Mouse (Mus musculus) kidney, adult 11 months (tissue): ENCODE measurements around the gene Lrrc56.

ENCODE experiments used
- DNase-seq: peaks from one replicate; pipeline ENCODE4 v3.0.0; 2022

Gene Lrrc56

DNA sequence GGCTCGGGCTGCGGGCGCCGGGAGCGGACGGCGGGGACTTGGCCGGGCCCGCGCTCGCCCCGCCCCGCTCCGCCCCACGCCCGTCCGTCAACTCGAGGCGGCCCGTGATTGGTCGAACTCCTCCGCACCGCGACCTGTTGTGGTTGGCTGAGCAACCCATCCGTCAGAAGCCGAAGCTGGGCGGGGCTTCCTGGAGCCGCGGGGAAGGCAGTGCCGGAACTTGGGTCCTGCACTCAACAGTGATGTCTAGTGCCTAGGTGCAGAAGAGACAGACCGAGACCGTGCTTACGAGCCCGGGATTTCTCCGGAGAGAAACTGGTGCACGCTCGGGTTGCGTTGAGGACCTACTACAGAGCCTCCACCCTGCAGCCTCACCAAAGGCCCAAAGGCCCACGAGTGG, at the start of gene Lrrc56, which contains the start of gene Hras:
Gene Lrrc56, plus strand, starts transcription at position 210 of the 400 bp plus-strand sequence.
Gene Hras, minus strand, starts transcription at position 58 of the 400 bp plus-strand sequence.
- peak; percentile 97 for DNase-seq

DNA sequence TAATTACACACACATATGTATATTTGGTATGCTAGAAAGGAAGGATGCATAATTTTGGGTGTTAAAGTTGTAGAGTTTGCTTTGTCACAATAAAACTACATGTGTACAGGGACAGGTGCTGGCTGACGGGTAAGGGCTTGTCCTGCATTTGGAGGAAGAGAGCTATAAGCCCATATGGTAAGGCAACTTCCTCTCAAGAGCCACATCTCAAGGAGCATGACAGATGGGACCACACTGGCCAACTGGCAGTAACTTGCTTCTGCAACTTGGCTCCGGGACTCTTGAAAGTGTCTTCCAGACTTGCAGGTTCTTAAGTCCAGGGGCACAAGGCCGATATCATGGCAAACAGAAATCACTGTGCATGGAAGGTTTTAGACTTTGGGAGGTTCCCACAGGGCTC, 49.3 kb upstream of the Lrrc56 start:
- no peak for DNase-seq

DNA sequence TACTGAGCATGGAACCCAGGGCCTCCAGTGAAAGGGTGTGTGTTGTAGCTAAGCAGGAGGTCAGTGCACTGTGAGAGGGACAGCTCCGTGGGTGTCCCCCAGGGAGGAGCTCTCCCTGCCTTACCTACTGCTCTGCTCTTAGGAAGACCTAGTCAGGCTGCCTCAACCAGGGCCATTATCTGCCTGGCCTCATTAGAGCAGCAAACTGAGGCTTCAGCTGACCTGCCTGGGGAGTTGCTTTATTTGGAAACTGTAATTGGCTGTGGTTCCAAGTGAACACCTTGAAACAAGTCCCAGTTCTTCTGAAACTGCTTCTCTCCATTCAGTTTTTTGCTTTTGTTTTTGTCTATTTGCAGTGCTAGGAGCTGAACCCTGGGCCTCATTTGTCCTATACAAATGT, 48.6 kb upstream of the Lrrc56 start:
- no peak for DNase-seq

DNA sequence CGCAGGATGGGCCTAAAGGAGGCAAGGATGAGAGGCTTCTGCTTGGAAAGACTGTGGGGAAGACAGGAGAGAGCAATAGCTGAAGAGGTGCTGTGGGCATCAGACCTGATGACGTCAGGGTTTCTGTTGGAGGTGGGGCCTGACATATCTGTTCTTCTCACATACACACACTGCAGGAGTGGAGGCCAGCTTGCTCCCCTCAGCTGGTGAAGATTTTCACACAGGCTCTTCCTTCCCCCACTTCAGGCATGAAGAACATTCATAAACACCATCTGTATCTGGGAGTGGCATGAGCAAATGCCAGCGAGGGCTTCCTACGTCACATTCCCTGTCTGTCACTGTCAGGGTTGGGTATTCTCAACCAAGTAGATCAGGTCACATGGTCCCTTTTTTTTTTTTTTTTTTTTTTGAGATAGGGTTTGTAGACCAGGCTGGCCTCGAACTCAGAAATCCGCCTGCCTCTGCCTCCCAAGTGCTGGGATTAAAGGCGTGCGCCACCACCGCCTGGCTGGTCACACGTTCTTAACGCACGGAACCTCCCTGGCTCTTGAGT, 47.8 kb upstream of the Lrrc56 start:
- no peak for DNase-seq

DNA sequence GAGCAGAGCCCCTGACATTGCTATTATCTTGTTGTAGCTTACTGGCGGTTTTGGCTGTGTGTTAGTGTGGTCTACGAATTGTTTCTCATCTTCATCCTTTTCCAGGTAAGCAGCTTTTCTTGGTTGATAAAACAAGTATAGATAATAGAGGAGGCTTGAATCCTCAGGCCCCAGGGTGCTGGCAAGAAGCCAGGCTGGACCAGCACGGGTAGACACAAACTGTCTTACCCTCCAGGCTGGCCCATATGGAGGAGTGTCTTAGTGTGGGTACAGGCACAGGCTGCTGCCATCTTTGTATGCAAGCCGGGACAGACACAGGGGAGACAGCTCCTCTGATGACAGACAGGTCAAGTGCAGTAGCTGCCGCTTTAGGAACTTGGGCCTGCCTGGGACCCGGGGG, 46.9 kb upstream of the Lrrc56 start:
- no peak for DNase-seq

DNA sequence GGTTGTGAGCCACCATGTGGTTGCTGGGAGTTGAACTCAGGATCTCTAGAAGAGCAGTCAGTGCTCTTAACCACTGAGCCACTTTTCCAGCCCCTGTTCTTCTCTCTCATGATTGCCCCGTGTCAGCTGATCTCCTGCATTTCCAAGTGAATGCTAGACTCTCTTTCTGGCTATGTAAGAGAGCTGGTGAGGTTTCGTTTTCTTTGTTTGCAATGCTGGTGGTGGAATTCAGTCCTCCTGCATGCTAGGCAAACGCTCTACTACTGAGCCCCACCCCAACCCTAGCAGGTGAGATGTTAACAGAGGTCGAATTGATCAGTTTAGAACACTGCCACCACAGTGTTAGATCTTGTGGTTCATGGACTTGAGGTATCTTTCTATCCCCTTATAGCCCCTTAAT, 45.3 kb upstream of the Lrrc56 start:
- no peak for DNase-seq

DNA sequence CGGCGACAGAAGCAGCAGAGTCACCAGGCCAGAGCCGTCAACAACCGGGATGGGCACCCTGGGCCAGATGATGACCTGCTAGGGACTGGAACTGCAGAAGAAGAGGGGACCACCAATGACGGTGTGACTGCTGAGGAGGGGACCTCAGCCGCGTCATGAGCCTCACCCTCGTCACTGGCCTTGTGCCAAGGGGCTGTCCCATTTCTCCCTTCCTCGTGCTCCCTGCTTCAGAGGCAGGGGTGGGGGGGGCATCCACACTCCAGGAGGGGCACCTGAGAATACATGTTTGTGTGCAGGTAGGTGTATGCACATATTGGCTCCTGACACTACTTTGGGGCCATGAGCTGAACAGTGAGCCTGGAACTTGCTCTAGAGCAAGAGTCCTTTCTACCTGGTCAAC, 38.6 kb upstream of the Lrrc56 start:
- DNase-seq, result no peak

DNA sequence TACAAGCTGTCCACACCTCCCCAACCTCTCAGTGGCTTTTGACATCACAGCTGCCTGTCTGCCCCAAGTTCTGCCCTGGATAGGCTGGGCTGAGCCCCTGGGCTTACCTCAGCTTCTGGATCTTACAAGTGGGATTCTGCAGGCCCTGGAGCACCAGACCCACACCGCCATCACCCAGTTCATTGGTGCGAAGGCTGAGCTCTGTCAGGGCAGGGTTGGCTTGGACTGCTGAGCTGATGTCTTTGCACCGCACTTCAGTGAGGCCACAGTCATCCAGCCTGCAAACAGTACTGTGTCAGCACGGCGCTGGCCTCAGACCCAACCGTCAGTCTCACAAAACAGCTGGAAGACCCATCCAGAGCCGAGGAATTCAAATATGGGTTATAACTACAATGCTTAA, 29.6 kb upstream of the Lrrc56 start:
- DNase-seq, result no peak

DNA sequence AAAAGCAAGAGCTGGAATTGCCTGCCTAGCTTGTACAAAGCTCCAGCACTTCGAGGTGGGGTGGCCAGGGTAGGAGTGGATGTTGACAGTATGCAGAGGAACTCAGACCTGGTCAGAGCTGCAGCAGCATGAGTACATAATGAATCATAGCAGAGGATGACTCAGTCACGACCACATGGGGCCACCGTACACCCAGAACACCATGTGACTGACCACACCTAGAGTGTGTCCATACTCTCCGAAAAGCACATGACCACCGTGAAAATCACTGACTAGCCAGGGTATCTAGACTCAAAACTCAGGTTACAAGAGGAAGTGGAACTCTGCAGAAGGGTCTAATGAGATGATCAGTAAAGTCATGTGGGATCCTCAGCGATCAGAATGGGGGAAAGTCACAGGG, 29.1 kb upstream of the Lrrc56 start:
- DNase-seq, result no peak

DNA sequence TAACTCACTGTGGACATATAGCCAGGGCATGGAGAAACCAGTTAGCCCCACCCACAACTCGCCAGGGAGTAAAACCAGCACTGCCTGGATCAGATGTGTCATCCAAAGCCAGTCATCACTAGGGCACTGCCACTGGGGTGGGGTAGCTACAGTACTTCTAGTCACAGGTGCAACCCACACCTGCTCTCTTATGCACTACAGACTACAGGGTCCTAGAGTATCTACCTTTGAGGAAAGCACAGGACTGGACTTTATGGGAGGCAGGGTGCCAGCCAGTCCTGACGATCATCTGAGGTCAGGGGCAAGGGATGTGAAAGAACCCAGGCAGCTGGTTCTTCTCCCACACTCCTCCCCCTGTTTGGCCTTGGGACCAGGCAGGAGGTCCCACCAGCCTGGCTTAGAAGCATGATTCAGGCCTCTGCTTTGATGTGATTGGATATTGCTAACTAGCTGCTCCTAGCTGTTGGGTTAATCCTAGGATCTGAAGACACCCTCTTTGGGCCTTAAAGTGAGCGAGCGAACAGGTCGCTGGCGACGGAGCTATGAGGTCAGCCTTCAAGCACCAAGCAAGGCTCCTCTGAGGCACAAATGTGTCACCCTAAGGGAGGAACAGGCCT, 25.9 kb upstream of the Lrrc56 start:
- DNase-seq, result peak; percentile 25

DNA sequence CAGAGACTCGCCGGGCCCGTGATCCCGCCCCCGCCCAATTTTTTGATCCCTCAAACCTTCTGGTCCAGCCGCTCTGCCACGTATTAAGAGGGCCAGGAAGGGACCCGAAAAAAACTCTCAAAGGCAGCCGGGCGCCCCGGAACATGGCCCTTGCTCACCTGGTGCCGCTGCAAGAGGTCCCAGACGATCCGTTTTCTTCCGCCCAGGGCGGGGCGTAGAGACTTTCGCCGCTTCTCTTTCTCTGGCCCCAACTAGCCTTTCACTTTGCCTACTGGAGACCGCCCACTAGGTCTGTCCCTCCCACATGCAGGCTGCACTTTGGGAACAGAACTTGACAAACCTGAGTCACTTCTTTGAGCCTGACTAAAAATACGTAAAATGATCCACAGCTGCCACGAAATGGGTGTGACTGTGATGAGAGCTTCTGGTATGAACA, 25.4 kb upstream of the Lrrc56 start:
- peak; percentile 72 for DNase-seq

DNA sequence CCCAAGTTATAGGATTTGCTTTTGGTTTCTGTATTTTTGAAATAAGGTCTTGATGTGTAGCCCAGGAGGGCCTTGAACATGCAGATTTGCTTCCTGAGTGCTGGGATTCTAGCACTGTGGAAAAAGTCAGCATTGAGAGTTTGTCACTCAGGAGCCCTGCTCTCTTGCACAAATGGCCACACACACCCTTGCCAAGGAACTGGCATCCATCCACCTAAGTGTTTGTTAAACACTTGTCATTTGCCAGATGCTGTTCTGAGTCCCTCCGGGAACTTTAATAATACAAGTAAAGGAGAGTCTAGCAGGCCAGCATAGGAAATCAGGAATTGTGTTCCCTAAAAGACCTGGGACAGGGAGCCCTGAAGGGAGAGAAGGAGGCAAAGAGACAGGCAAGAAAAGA, 24.7 kb upstream of the Lrrc56 start:
- no peak for DNase-seq

DNA sequence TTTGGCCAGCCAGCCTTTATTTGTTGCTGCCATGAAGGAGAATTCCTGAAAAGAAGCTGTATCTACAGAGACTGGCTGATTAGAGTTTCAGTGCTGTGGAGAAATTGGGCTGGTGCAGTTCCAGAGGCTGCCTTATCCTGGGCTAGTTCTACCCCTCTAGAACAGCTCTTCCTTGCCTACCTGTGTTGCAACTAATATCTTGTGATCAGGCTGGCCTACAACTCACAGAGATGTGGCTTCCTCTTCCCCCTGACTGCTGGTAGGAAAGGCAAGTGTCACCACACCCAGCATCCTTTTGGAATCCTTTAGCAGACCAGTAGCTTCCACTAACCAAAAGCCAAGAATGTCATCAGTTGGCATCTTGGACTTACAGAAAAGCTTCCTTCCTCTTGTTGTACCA, 24.1 kb upstream of the Lrrc56 start:
- no peak for DNase-seq

DNA sequence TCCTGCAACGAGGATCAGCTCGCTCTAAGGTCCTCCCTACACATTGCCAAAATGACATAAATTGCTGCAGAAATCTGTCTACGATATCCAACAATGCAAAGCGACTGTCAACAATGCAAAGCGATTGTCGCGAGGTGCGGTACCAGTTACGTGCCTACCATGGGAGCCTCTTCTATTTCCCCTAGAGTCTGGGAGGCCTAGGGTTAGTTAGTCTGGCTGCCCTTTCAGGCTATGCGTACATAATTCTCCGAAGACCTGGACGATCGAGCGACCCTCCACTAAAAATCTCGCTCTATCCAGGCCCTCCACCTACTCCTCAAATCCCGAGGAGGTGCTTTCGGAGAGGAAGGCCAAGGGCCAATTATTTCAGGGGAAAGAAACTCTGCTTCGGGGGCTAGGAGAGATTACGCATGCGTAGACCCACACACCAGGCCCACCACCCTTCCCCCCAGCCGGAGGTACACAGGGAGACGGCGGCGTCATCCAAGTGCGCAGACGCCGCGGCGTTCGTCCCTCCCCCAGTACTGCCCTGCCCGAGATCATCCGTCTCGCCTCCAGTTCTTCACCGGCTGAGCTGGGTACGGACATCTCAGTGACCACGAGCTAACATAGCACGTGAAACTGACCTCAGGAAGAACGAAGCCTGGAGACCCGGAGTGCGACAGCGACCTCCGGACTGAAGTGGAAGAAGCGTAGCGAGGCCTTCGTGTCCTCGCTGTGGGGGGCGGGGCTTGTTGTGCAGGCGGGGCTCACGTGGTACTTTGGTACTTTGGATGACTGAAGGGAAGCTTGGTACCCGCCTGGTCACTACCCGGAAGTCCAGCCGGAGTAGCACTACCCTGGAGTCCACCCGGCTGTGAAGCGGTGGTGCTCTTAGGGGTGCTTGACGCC, 21.6 kb upstream of the Lrrc56 start, which contains the start of gene Rnh1:
Gene Rnh1, minus strand, starts transcription at position 742 of the 891 bp plus-strand sequence.
- DNase-seq, result peak; percentile 92

DNA sequence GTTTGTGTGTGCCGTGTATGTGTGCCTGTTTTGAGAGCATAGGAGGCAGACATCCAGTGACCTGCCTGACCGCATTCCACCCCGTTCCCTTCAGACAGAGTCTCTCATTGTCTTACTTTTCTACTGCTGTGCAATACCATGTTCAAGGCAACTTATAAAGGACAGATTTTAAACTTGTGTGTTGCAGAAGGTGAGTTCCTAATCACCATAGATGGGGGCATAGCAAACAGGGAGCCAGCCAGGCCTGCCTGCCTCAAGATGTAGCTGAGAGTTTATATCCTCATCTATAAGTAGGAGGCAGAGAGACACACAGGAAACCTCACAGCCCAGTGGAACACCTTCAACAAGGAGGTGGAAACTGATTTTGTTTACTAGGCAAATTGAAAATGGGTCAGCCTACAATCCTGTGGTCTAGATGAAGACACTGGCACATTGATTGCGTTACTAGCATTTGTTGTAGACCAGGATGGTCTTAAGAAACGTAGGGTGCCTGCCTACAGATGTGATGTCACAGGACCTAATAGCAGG, 20.6 kb upstream of the Lrrc56 start:
- DNase-seq, result no peak

DNA sequence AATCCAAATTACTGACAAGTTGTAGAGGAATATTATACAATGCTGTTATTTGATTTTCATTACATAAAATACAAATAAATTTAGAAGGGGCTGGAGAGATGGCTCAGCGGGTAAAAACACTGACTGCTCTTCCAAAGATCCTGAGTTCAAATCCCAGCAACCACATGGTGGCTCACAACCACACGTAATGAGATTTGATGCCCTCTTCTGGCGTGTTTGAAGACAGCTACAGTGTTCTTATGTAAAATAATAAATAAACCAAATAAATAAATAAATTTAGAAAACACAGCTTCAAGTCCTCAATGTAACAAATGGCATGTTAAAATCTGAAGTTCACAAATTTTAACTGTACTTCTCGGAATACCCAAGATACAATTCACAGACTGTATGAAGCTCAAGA, 18.9 kb upstream of the Lrrc56 start:
- no peak for DNase-seq

DNA sequence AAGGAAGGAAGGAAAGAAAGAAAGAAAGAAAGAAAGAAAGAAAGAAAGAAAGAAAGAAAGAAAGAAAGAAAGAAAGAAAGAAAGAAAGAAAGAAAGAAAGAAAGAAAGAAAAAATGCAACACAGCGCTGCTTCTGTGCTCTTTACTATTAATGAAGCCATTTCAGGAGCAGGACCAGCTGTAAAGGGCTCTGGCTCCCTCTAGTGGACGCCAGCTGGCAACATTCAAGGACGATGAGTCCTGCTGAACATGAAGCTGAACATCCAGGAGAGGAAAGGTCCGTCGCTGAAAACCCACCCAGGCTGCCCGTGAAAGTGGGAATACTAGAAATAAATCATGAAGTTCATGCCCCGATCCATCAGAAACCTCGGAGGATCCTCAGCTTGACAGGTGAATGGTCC, 17.8 kb upstream of the Lrrc56 start:
- DNase-seq, result peak; percentile 83

DNA sequence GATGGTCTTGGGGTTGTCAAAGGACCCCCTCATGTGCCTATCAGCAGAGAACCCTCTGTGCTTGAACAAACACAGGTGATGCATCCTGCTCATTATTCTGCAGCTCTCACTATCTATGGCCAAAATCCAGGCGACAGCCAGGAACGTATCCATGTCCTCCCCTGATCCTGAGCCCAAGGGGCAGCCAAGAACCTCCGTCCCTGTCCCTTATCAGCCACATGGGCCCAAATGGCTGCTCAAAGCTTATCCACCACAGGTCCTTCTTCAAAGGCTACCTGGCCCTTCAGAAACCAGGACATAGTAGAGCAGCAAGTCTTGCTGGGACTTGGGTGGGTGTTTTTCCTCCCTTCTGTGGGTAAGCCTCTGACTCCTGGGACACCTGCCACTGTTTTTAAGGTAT, 5.8 kb upstream of the Lrrc56 start:
- DNase-seq, result no peak

DNA sequence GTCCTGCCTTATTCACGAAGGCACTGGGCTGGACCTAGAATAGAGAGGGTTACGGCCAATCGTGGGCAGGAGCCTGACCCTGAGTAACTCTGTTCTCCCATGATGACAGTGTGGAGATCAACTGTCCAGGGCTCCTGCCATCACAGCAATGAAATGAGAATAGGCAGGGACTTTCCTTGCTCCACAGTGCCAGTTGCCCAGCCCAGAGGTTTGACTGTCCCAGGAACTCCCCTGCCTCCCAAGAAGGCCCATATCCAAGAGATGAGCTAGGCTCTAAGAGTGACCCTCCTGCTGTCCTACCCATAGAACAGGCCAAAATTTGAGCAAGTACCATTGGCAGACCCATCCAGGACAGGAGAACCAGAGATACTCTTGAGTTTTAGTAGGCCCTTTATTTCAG, 5.2 kb upstream of the Lrrc56 start:
- DNase-seq, result no peak

DNA sequence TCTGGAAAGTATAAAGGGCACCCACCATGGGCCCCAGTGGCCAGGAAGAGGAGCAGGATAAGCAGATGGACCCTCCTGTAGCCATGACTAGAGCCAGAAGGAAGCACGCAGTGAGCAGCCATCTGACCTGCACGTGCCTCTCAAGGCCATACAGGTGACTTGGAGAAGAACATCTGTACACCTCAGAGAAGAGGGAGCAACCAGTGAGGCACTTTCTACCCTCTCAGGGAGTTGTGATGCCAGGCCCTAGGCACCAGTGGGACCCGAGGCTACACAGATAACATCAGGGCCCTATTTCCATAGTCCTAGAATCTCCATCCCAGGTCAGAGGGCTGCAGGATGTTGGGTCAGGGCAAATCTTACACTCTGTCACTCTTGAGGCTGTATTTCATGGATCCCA, 3.7 kb upstream of the Lrrc56 start:
- no peak for DNase-seq

DNA sequence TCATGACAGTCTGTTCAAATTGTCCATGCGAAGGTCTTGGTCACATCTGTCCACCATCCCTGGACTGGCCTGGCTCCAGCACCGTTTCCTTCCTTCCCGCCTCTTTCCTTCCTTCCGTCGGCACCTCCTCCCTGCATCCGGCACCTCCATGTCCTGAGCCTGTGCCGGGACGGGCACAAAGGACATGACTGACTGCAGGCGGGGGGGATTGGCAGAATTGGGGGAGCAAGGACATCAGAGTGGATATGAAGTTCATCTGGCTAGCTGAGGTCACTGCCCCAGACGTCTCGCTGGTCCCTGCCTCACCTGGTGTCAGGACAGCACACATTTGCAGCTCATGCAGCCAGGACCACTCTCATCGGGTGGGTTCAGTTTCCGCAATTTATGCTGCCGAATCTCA, 2.9 kb upstream of the Lrrc56 start:
- peak; percentile 53 for DNase-seq

DNA sequence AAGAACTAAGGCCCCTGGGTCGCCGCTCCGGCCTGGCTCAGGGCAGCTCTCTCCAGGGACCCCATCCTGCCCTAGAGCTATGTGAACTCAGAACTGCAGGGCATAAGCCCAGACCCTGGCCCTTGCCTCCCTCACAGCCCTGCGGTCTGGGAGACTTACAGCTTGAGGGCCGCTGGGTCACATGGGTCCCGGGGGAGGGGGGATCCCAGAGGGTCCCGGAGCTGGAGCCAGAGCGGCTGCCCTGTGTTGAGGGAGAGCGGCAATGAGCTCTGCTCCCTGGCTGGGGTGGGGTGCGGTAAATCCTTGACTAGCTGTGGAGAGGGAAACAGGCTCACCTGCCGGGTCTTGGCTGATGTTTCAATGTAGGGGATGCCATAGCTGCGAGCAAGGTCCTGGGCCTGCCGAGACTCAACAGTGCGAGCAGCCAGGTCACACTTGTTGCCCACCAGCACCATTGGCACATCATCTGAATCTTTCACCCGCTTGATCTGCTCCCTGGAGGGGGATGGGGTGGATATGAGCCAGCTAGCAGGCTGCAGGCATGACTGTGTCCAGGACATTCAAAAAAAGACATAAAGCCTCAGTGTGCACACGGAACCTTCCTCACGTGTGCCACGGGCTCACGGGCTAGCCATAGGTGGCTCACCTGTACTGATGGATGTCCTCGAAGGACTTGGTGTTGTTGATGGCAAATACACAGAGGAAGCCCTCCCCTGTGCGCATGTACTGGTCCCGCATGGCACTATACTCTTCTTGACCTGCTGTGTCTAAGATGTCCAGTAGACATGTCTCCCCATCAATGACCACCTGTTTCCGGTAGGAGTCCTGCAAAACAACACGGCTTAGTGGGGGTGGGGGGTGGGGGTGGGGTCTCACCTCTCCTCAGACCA, 1.9 kb upstream of the Lrrc56 start:
- DNase-seq, result no peak
